Mouse (Mus musculus): ENCODE data around the gene Adora3. TPM values are rescaled to one million over a fixed set of nuclear protein-coding genes. Genes with fewer than 3 reads are reported as not detected.
"Not testable (repeated sequence)": the region's sequence is repeated elsewhere in the genome, so short reads cannot be mapped to it uniquely, and the experiment has no call there.

Adora3 gene
- total RNA-seq, 1 experiment from 2014 or later, result not detected

DNA sequence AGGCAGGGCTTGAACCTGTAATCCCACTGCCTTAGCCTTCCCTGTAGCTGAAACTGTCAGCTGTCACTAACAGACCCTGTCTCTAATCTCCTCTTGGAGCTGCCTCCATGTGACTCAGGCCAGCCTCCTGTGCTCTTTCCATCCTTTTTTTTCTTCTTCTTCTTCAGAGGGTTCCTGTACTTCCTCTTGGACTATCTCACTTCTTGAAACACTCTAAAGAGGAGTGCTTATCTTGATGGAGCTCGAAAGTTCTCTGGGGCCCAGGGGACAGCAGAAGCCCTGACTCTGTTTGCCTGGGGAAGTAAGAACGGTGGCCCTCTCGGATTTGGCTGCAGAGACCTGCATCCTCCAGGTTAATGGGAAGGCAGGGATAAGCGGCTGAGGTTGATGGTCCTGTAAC lies 33.6 kb downstream of the Adora3 start:
- DNase-seq, result no peak

DNA sequence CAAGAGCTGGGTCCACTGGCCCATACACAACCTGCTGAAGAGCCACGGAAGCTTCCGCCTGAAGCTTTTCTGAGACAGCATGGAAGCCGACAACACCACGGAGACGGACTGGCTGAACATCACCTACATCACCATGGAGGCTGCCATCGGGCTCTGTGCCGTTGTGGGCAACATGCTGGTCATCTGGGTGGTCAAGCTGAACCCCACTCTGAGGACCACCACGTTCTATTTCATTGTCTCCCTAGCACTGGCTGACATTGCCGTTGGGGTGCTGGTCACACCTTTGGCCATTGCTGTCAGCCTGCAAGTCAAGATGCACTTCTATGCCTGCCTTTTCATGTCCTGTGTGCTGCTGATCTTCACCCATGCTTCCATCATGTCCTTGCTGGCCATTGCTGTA lies 34.1 kb downstream of the Adora3 start:
- no peak for DNase-seq

- DNase-seq, result no peak
These were observed 37.4 kb downstream of the Adora3 start for GRCm38 (mm10) chr3:105907956-105908655.

GRCm38 (mm10) chr3:105908976-105909375 lies 38.3 kb downstream of the Adora3 start:
- DNase-seq, result no peak

DNA sequence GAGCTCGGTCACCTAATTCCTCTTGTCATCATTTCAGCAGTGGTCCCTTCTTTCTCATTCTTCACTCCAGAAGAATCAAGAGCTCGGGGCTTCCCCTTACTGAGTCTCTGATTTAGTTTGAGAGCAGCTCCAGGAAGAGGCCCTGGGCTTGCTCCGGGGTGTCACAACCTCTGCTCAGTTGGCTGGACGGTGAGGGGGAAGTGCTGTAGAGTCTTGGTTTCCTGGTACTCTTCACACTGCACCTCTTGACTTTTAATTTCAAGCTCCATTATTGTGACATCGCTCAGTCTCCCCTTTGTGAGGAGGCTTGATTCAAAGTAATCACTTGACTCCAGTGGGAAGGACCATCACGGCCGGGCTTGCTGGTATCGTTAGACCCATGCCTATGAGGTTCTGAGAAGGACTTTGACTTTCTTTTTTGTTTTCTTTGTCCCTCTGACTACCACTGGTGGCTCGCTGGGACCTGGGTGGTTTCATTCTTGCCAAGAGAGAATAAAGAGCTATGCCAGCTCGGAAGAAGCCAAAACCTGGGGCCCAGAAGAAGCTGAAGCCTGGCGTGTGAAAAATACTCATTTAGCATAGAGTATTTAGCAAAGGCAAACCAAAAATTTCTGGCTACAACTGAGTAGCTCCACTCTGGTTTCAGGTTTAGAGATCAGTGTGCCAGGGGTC lies 40.0 kb downstream of the Adora3 start:
- DNase-seq, result no peak

GRCm38 (mm10) chr3:105912097-105912880 lies 41.6 kb downstream of the Adora3 start:
- no peak for DNase-seq

- DNase-seq, result no peak
These were observed 43.4 kb downstream of the Adora3 start for GRCm38 (mm10) chr3:105913839-105914681.

- DNase-seq, result no peak
These were observed 44.6 kb downstream of the Adora3 start for GRCm38 (mm10) chr3:105915281-105915680.

DNA sequence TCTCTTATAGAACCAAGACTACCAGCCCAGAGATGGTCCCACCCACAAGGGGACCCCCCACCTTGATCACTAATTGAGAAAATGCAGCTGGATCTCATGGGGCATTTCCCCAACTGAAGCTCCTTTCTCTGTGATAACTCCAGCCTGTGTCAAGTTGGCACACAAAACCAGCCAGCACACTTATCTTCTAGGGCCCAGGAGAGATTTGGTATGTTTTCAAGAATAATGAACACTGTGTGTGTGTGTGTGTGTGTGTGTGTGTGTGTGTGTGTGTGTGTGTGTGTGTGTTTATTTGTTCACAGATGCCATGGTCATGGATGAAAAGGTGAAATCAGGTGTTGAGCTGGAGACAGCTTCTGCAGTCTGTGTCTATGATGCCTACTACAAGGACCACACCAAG lies 45.8 kb downstream of the Adora3 start:
- not testable (repeated sequence) for DNase-seq

- DNase-seq, result no peak
These were observed 47.1 kb downstream of the Adora3 start for GRCm38 (mm10) chr3:105917656-105918354.

GRCm38 (mm10) chr3:105918355-105918745 lies 47.7 kb downstream of the Adora3 start:
- no peak for DNase-seq

- not testable (repeated sequence) for DNase-seq
These were observed 50.1 kb downstream of the Adora3 start for GRCm38 (mm10) chr3:105920743-105921142.

DNA sequence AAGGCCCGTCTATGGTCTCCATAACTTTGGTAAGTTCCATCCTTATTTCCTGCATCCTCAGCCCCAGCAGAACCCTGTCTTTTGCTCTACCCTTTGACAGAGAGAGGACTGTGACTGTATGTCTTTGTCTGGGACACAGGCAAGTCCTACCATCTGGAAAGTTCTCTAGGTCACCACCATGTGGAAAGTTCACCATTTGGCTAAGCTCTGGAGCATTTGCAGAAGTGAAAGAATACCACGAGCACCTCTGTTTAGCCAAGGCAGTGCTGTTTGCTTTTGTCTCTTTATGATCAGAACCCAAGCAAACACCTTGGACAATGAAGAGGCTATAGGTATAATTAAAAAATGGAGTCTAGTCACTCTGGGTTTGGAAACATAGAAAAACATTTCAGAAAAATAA lies 51.3 kb downstream of the Adora3 start:
- DNase-seq, result no peak

- DNase-seq, result no peak
These were observed 54.0 kb downstream of the Adora3 start for GRCm38 (mm10) chr3:105924616-105925015.

GRCm38 (mm10) chr3:105927561-105928194 lies 57.0 kb downstream of the Adora3 start:
- no peak for DNase-seq

- no peak for DNase-seq
These were observed 57.5 kb downstream of the Adora3 start for GRCm38 (mm10) chr3:105928195-105928569.

DNA sequence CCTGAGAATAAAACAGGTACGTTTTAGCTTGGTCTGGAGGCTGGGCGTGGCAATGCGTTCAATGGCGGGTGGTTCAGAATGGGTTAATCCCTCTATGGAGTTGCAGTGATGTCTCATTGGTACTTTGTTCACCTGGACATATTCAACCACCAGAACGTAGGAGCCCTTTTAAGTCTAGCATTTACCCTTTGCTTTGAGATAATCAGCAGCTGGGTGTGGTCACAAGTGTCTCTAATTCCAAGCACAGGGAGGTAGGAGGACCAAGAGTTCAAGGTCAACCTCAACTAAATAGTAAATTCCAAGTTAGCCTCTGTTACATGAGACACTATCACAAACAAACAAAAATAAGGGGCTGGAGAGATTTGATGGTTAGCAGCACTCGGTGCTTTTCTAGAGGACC lies 58.1 kb downstream of the Adora3 start:
- DNase-seq, result no peak

DNA sequence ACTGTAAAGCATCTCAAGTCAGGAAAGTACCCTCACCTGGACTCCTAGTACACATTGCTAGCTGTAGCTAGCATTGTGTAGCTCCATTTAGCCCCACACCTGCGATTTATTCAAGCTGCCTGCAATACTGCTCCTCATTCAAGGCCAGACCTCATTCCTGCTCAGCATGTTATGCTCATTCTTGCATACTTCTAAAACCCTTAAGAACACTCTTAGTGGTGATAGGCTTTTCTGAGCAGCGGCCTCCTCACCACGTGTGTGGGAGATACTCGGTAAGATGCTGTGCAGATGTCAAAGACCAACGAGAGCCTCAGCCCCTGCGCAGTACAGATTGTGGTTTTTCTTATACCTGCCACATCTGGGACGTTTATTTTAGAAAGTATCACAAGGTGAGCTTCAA lies 59.2 kb downstream of the Adora3 start:
- no peak for DNase-seq

GRCm38 (mm10) chr3:105931095-105931494 lies 60.4 kb downstream of the Adora3 start:
- no peak for DNase-seq

DNA sequence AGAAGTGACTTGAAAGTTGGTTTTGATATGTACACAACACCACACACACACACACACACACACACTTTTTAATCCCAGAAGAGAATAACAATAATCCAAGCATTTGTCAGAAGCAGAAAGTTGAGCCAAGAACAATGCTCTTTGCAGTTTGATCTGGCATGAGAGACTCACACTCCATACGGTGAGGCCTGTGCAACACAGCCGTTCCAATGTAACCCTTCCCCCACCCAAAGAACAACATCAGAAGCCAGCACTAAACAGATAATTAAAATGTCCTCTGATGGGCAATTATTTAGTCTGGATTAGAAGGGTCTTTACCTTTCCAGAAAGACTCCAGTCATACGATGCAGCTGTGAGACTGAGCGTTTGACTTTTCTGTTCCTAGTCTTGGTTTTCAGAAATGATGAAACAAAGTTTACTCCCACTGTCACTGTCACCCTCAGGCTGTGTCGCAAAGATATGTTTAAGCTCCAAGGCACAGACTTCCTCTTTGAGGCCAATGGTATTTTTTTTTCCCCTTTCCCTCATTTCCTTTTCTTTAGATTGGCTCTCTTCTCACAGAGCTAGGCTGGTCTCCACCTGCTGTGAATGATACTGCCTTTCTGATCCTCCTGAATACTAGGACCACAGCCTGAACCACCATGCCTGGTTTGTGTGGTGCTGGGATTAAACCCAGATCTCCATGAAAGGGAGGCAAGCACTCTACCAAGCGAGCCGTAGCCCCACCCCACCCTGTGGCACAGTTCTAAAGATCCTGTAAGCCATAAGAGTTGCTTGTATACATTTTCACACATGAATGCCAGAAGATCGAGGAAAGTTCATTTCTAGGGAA lies 61.8 kb downstream of the Adora3 start, which contains the start of gene I830077J02Rik:
I830077J02Rik (minus strand) TSS at position 425 of the 832 bp plus-strand sequence.
- no peak for DNase-seq

Data from adrenal gland, postnatal 25 days (tissue).